Mouse (Mus musculus): ENCODE data around the gene A4gnt. TPM values are rescaled to one million over a fixed set of nuclear protein-coding genes. Genes with fewer than 3 reads are reported as not detected.

A4gnt gene
- not detected in 2 replicates for polyA plus RNA-seq (2014; fragmentation: Nextera tagmentation; extraction: Ambion mirVana)

DNA sequence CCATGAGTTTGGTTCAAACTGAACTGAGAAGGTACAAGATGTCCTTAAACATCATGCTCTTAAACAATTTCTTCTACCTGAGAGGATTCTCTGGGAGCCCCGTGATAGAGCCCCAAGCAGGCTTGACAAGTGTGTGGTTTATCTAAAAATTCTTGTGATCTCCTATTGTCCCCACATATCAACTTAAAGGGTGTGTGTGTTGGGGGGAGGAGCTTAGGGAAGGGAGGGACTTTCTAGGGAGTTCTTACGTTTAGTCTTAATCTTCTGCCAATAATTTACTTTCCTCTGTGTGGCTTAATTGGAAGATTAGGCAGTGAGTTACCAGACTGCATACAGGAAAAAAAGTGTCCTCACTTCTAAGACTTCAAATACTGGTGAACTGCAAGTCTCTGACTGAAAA is at the start of gene A4gnt:
Gene A4gnt, plus strand, starts transcription at position 301 of the 400 bp plus-strand sequence.
- Histone ChIP-seq H3K9me3 (ENCODE audit: control insufficient read depth, low read length) (no peaks in the 10 kb centered on the region), H3K4me3 (ENCODE audit: low read depth, low read length) (no peak within 1 kb of the TSS), H3K4me1 (ENCODE audit: control insufficient read depth, insufficient read depth, low read length) (no peaks in the 10 kb centered on the region), H3K36me3 (ENCODE audit: control insufficient read depth, insufficient read depth, low read length) (no peaks in the 10 kb centered on the region), H3K9ac (ENCODE audit: low read length) (no peak within 1 kb of the TSS), H3K4me2 (ENCODE audit: low read depth, severe bottlenecking) (no peak within 1 kb of the TSS), H3K27me3 (ENCODE audit: control insufficient read depth, insufficient read depth, low read length) (no peaks in the 10 kb centered on the region), H3K27ac (replicated peaks; ENCODE audit: low read depth, low read length) (no peak within 1 kb of the TSS)
- DNase-seq (ENCODE audit: low spot score) (no peak), ATAC-seq (ENCODE audit: insufficient number of reproducible peaks, low FRiP score, low TSS enrichment, low read depth) (no peak)
- WGBS = 53% methylated on average over 2 of the region's 2 CpGs

GRCm38 (mm10) chr9:99563714-99564113 is 48.6 kb upstream of the A4gnt start:
- DNase-seq (ENCODE audit: low spot score) = peak; percentile 85
- no peak for ATAC-seq (ENCODE audit: insufficient number of reproducible peaks, low FRiP score, low TSS enrichment, low read depth)
- H3K4me3 ChIP-seq (ENCODE audit: low read depth, low read length) = no peak overlapping the region
- H3K36me3 ChIP-seq (ENCODE audit: control insufficient read depth, insufficient read depth, low read length) = no peaks in the 10 kb centered on the region
- H3K4me2 ChIP-seq (ENCODE audit: low read depth, severe bottlenecking) = no peak overlapping the region
- peaks cover 4% of the 10 kb centered on the region; the same call in 1 of the 2 replicates for H3K4me1 ChIP-seq (ENCODE audit: control insufficient read depth, insufficient read depth, low read length)
- 23% methylated on average over 11 of the region's 11 CpGs for WGBS
- H3K27ac ChIP-seq (replicated peaks; ENCODE audit: low read depth, low read length) = no peak overlapping the region
- no peaks in the 10 kb centered on the region for H3K27me3 ChIP-seq (ENCODE audit: control insufficient read depth, insufficient read depth, low read length)
- H3K9me3 ChIP-seq (ENCODE audit: control insufficient read depth, low read length) = no peaks in the 10 kb centered on the region
- H3K9ac ChIP-seq (ENCODE audit: low read length) = no peak overlapping the region

- 3% methylated on average over 15 of the region's 15 CpGs for WGBS
- H3K4me3 ChIP-seq (ENCODE audit: low read depth, low read length) = peak overlapping the region; percentile 99
- H3K9me3 ChIP-seq (ENCODE audit: control insufficient read depth, low read length) = no peaks in the 10 kb centered on the region
- DNase-seq (ENCODE audit: low spot score) = no peak
- H3K4me2 ChIP-seq (ENCODE audit: low read depth, severe bottlenecking) = peak overlapping the region; percentile 88
- ATAC-seq (ENCODE audit: insufficient number of reproducible peaks, low FRiP score, low TSS enrichment, low read depth) = peak; percentile 52
- peaks cover 6% of the 10 kb centered on the region; the same call in 1 of the 2 replicates for H3K4me1 ChIP-seq (ENCODE audit: control insufficient read depth, insufficient read depth, low read length)
- H3K9ac ChIP-seq (ENCODE audit: low read length) = peak overlapping the region; percentile 98
- peak overlapping the region; percentile 96 for H3K27ac ChIP-seq (replicated peaks; ENCODE audit: low read depth, low read length)
- no peaks in the 10 kb centered on the region for H3K27me3 ChIP-seq (ENCODE audit: control insufficient read depth, insufficient read depth, low read length)
- no peaks in the 10 kb centered on the region for H3K36me3 ChIP-seq (ENCODE audit: control insufficient read depth, insufficient read depth, low read length)
Measured at GRCm38 (mm10) chr9:99568023-99568346, 44.3 kb upstream of the A4gnt start.

- WGBS = under 1% methylated on average over 70 of the region's 70 CpGs
- peak within 1 kb of the TSS; percentile 99 for H3K4me3 ChIP-seq (ENCODE audit: low read depth, low read length)
Measured at GRCm38 (mm10) chr9:99568347-99569070, 43.8 kb upstream of the A4gnt start, which contains the start of gene Armc8. Gene Armc8, minus strand, starts transcription at chr9:99568899.

GRCm38 (mm10) chr9:99569071-99569397 is 43.3 kb upstream of the A4gnt start:
- Histone ChIP-seq H3K36me3 (ENCODE audit: control insufficient read depth, insufficient read depth, low read length) (no peaks in the 10 kb centered on the region), H3K4me2 (ENCODE audit: low read depth, severe bottlenecking) (peak overlapping the region; percentile 60), H3K27ac (replicated peaks; ENCODE audit: low read depth, low read length) (peak overlapping the region; percentile 24; the same call in 1 of the 2 replicates), H3K4me1 (ENCODE audit: control insufficient read depth, insufficient read depth, low read length) (peaks cover 6% of the 10 kb centered on the region; the same call in 1 of the 2 replicates), H3K4me3 (ENCODE audit: low read depth, low read length) (peak overlapping the region; percentile 99), H3K27me3 (ENCODE audit: control insufficient read depth, insufficient read depth, low read length) (no peaks in the 10 kb centered on the region), H3K9ac (ENCODE audit: low read length) (peak overlapping the region; percentile 98), H3K9me3 (ENCODE audit: control insufficient read depth, low read length) (no peaks in the 10 kb centered on the region)
- WGBS = 2% methylated on average over 9 of the region's 9 CpGs
- 0 out of 2 replicates have a peak, but pooled peaks have one; percentile 37 for ATAC-seq (ENCODE audit: insufficient number of reproducible peaks, low FRiP score, low TSS enrichment, low read depth)
- DNase-seq (ENCODE audit: low spot score) = no peak

More at GRCm38 (mm10) chr9:99568347-99569070, 43.8 kb upstream of the A4gnt start, which contains the start of gene Armc8:
- peak; percentile 93 for DNase-seq (ENCODE audit: low spot score)
- no peaks in the 10 kb centered on the region for H3K36me3 ChIP-seq (ENCODE audit: control insufficient read depth, insufficient read depth, low read length)
- H3K9ac ChIP-seq (ENCODE audit: low read length) = peak within 1 kb of the TSS; percentile 98
- no peaks in the 10 kb centered on the region for H3K9me3 ChIP-seq (ENCODE audit: control insufficient read depth, low read length)
- peak within 1 kb of the TSS; percentile 88 for H3K4me2 ChIP-seq (ENCODE audit: low read depth, severe bottlenecking)
- H3K27ac ChIP-seq (replicated peaks; ENCODE audit: low read depth, low read length) = peak within 1 kb of the TSS; percentile 96
- ATAC-seq (ENCODE audit: insufficient number of reproducible peaks, low FRiP score, low TSS enrichment, low read depth) = peak; percentile 93
- peaks cover 6% of the 10 kb centered on the region; the same call in 1 of the 2 replicates for H3K4me1 ChIP-seq (ENCODE audit: control insufficient read depth, insufficient read depth, low read length)
- H3K27me3 ChIP-seq (ENCODE audit: control insufficient read depth, insufficient read depth, low read length) = no peaks in the 10 kb centered on the region

DNA sequence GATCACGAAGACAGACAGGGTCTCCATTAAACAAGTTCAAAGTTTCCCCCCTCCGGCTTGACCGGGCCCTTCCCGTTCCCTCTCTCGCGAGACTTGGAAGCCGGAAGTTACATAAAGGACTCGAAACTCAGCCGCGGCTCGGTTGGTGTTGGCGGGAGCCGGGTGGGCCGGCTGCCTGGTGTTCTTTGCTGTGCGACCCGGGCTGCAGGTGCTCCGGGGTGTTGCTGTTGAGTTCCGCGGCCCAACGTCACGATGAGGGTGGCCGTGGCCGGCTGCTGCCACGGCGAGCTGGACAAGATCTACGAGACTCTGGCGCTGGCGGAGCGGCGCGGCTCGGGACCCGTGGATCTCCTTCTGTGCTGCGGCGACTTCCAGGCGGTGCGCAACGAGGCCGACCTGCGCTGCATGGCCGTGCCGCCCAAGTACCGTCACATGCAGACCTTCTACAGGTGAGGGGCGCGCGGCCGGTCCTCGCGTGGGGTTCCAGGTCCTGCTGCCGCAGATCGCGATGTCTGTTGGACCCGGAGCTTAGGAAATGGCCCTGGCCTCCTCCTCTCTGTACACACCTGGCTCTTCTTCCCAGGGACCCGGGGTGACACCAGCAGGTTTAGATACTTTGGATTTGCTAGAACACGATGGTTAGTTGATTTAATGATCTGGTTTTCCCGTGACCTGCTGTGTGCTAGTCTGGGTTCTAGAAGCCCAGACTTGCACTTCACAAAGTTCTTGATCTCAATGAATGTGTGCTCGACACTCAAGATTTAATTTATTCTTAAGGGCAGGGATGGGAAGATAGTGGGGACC is 36.4 kb upstream of the A4gnt start, which contains the start of gene Dbr1:
Gene Dbr1, plus strand, starts transcription at position 123 of the 804 bp plus-strand sequence.
- Histone ChIP-seq H3K27ac (replicated peaks; ENCODE audit: low read depth, low read length) (peak within 1 kb of the TSS; percentile 72), H3K4me3 (ENCODE audit: low read depth, low read length) (peak within 1 kb of the TSS; percentile 91), H3K4me2 (ENCODE audit: low read depth, severe bottlenecking) (peak within 1 kb of the TSS; percentile 56), H3K27me3 (ENCODE audit: control insufficient read depth, insufficient read depth, low read length) (no peaks in the 10 kb centered on the region), H3K9ac (ENCODE audit: low read length) (peak within 1 kb of the TSS; percentile 88), H3K36me3 (ENCODE audit: control insufficient read depth, insufficient read depth, low read length) (no peaks in the 10 kb centered on the region), H3K9me3 (ENCODE audit: control insufficient read depth, low read length) (no peaks in the 10 kb centered on the region), H3K4me1 (ENCODE audit: control insufficient read depth, insufficient read depth, low read length) (0 out of 2 replicates have a peak, but pooled peaks cover 2% of the 10 kb centered on the region)
- under 1% methylated on average over 49 of the region's 57 CpGs for WGBS
- DNase-seq (ENCODE audit: low spot score) (peak; percentile 95), ATAC-seq (ENCODE audit: insufficient number of reproducible peaks, low FRiP score, low TSS enrichment, low read depth) (peak; percentile 93)

DNA sequence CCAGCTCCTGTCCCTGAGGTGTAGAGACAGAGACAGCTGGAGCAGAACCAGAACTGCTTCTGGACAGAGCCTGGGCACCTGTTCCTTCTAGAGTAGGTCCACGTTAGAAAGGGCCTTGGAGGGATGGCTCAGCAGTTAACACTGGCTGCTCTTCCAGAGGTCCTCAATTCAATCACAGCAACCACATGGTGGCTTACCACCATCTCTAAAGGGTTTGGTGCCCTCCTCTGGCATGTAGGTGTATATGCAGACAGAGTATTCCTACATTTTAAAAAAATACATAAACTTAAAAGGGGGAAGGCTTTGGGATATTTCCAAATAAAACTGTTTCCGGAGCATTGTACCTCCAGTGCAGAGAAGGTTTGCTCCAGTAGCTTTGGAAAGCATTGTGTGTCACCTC is 31.6 kb upstream of the A4gnt start:
- H3K9ac ChIP-seq (ENCODE audit: low read length) = no peak overlapping the region
- peaks cover 11% of the 10 kb centered on the region; the same call in 1 of the 2 replicates for H3K36me3 ChIP-seq (ENCODE audit: control insufficient read depth, insufficient read depth, low read length)
- H3K4me1 ChIP-seq (ENCODE audit: control insufficient read depth, insufficient read depth, low read length) = 0 out of 2 replicates have a peak, but pooled peaks cover 2% of the 10 kb centered on the region
- no peaks in the 10 kb centered on the region for H3K9me3 ChIP-seq (ENCODE audit: control insufficient read depth, low read length)
- H3K4me3 ChIP-seq (ENCODE audit: low read depth, low read length) = no peak overlapping the region
- H3K27ac ChIP-seq (replicated peaks; ENCODE audit: low read depth, low read length) = no peak overlapping the region
- H3K4me2 ChIP-seq (ENCODE audit: low read depth, severe bottlenecking) = no peak overlapping the region
- ATAC-seq (ENCODE audit: insufficient number of reproducible peaks, low FRiP score, low TSS enrichment, low read depth) (no peak), DNase-seq (ENCODE audit: low spot score) (peak; percentile 37)
- H3K27me3 ChIP-seq (ENCODE audit: control insufficient read depth, insufficient read depth, low read length) = no peaks in the 10 kb centered on the region
- 54% methylated on average over 2 of the region's 2 CpGs for WGBS

GRCm38 (mm10) chr9:99587505-99588202 is 24.6 kb upstream of the A4gnt start:
- peak; percentile 76; the same call in 1 of the 2 replicates for ATAC-seq (ENCODE audit: insufficient number of reproducible peaks, low FRiP score, low TSS enrichment, low read depth)
- no peaks in the 10 kb centered on the region for H3K27me3 ChIP-seq (ENCODE audit: control insufficient read depth, insufficient read depth, low read length)
- H3K9ac ChIP-seq (ENCODE audit: low read length) = no peak overlapping the region
- H3K4me3 ChIP-seq (ENCODE audit: low read depth, low read length) = no peak overlapping the region
- no peak overlapping the region for H3K4me2 ChIP-seq (ENCODE audit: low read depth, severe bottlenecking)
- 30% methylated on average over 8 of the region's 8 CpGs for WGBS
- H3K4me1 ChIP-seq (ENCODE audit: control insufficient read depth, insufficient read depth, low read length) = no peaks in the 10 kb centered on the region
- no peaks in the 10 kb centered on the region for H3K9me3 ChIP-seq (ENCODE audit: control insufficient read depth, low read length)
- H3K27ac ChIP-seq (replicated peaks; ENCODE audit: low read depth, low read length) = no peak overlapping the region
- peak; percentile 80 for DNase-seq (ENCODE audit: low spot score)
- peaks cover 8% of the 10 kb centered on the region; the same call in 1 of the 2 replicates for H3K36me3 ChIP-seq (ENCODE audit: control insufficient read depth, insufficient read depth, low read length)

All from limb, embryonic 11.5 days (tissue).